Mouse (Mus musculus) brain, embryonic 14.5 days (tissue): Measurements from ENCODE around the gene M1ap.

ENCODE experiments used
- CTCF ChIP-seq: fragments of 200-500 bp; IDR thresholded peaks from 2 replicates; pipeline ENCODE4 v1.5.1; 2012; ENCODE audit warnings: inconsistent platforms, mild to moderate bottlenecking, moderate library complexity, borderline replicate concordance; ENCODE audit not compliant: insufficient read depth, insufficient read length; ENCODE audit errors: extremely low read depth
- POLR2A ChIP-seq: fragments of 200-500 bp; IDR thresholded peaks from 2 replicates; pipeline ENCODE4 v1.6.1; 2012; ENCODE audit warnings: mild to moderate bottlenecking, inconsistent platforms, borderline replicate concordance; ENCODE audit not compliant: poor library complexity, insufficient read depth, insufficient read length, severe bottlenecking; ENCODE audit errors: extremely low read depth

GRCm38 (mm10) chr6:83071220-83071619, 124.5 kb downstream of the M1ap start:
- no peak for TF ChIP-seq CTCF
- no peak for TF ChIP-seq POLR2A
